Mouse (Mus musculus): Measurements from ENCODE around the gene Dcst1. TPM values are rescaled to one million over a fixed set of nuclear protein-coding genes. Genes with fewer than 3 reads are reported as not detected.

The Dcst1 gene
- total and polyA plus RNA-seq, 2 experiments from 2014 or later: 1.3 TPM; not detected in 1

DNA sequence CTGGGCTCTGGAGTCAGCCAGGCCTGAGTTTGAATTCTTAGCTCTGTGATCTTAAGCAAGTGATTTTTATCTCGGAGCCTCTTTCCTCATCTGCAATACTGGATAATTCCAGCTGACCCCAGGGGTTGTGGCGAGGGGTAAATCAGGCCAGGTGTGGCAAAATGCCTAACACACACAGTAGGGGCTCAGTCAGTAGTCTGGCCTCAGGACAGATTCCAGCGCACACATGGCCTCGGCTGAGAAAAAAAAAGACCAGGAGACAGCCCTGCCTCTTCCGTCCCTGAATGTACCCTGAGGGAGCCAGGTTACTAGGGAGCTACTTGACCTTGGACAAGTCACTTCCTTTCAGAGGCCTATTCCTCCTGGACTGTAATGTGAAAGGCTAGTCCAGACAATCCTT, 17.9 kb upstream of the Dcst1 start:
- no peak overlapping the region for H3K4me3 ChIP-seq (ENCODE audit: low read depth, low read length)
- no peaks in the 10 kb centered on the region for H3K27me3 ChIP-seq (ENCODE audit: insufficient read depth, low read length)
- no peak for DNase-seq
- no peak overlapping the region for H3K9ac ChIP-seq
- no peak for TF ChIP-seq CTCF (IDR thresholded peaks at IDR 0.05; ENCODE audit: low read depth)
- H3K27ac ChIP-seq (ENCODE audit: low read depth, low read length): no peak overlapping the region
- H3K36me3 ChIP-seq (ENCODE audit: insufficient read depth): no peaks in the 10 kb centered on the region
- H3K4me2 ChIP-seq (ENCODE audit: low read depth): no peak overlapping the region
- no peaks in the 10 kb centered on the region for H3K9me3 ChIP-seq (ENCODE audit: low read length)
- 84% methylated on average over 5 of the region's 5 CpGs for whole genome bisulfite sequencing
- no peak for ATAC-seq
- peaks cover 3% of the 10 kb centered on the region for H3K4me1 ChIP-seq (ENCODE audit: insufficient read depth)

DNA sequence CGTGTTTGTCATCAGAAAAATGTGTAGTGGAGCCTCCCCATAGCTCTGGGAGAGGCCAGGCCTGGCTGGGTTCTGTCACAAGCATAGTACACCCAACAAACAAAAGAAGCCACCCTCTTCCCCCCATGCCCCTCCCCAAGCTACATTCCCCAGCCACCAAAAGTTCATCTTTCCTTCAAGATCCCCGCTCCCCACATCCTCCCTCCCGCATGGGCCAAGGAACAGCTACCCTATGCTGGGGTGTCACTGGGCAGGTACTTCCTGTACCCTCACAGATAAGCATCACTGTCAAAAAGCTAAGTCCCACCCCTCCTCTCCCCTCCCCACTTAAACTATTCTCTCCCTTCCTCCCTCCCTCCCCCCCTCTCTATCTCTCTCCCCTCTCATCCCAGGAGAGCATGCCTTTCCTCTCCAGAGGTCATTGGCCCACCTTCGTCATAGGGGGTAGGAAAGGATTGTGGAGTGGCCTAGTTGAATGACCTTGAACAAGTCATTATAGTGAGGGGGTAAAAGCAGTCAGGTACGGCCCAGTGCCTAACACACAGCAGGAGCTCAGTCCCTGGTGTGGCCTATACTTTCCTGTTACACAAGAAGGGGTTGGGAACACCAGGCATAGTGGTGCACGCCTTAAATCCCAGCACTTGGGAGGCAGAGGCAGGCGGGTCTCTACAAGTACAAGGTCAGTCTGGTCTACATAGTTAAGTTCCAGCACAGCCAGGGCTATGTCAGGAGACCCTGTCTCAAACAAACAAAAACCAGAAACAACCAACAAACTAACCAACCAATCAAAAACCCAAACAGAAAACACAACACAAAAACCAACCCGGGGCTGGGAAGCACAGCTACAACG, 17.2 kb upstream of the Dcst1 start:
- Histone ChIP-seq H3K27ac (ENCODE audit: low read depth, low read length) (no peak overlapping the region), H3K27me3 (ENCODE audit: insufficient read depth, low read length) (no peaks in the 10 kb centered on the region), H3K9me3 (ENCODE audit: low read length) (no peaks in the 10 kb centered on the region), H3K36me3 (ENCODE audit: insufficient read depth) (no peaks in the 10 kb centered on the region), H3K4me3 (ENCODE audit: low read depth, low read length) (no peak overlapping the region), H3K4me1 (ENCODE audit: insufficient read depth) (peaks cover 4% of the 10 kb centered on the region), H3K9ac (no peak overlapping the region), H3K4me2 (ENCODE audit: low read depth) (no peak overlapping the region)
- no peak for ATAC-seq
- DNase-seq: no peak
- no peak for TF ChIP-seq CTCF (IDR thresholded peaks at IDR 0.05; ENCODE audit: low read depth)
- 87% methylated on average over 9 of the region's 9 CpGs for WGBS

DNA sequence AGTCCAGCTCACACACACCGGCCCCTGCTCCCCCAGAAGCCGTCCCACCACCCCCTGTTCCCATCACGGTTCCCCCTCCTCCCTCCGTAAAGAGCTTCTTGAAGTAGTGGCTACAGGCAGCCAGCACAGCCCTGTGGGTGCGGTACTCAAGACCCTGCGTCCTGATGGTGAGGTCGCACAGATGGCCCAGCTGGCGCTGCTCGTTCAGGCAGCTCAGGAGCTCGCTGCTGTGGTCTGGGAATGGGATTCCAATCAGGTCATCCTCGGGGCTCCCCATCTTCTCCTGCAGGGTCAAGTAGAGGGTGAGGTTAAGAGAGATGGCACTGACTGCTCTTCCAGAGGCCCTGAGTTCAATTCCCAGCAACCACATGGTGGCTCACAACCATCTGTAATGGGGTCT, 16.2 kb upstream of the Dcst1 start:
- TF ChIP-seq CTCF (IDR thresholded peaks at IDR 0.05; ENCODE audit: low read depth): no peak

DNA sequence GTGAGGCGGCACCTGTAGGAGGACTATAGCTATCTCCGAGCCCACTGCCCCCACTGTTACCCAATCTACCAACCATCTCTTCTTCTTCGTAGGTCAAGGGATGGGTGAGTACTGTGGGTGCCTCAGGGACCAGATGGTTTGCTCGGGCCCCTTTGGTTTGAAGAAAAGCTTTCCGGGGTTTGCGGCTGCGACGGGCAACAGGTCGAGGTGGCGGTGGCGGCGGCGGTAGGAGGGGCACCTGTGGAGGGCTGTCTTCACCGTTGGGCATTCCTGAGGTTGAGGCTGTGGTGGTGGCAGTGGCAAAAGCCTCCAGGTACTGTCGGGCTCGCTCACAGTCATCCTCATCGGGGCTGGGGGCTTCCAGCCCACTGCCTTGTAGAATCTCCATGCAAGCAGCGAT, 15.7 kb upstream of the Dcst1 start:
- H3K4me1 ChIP-seq (ENCODE audit: insufficient read depth): peaks cover 4% of the 10 kb centered on the region
- no peak overlapping the region for H3K4me2 ChIP-seq (ENCODE audit: low read depth)
- TF ChIP-seq CTCF (IDR thresholded peaks at IDR 0.05; ENCODE audit: low read depth): no peak
- no peaks in the 10 kb centered on the region for H3K36me3 ChIP-seq (ENCODE audit: insufficient read depth)
- DNase-seq (no peak), ATAC-seq (no peak)
- 95% methylated on average over 18 of the region's 18 CpGs for WGBS
- no peaks in the 10 kb centered on the region for H3K9me3 ChIP-seq (ENCODE audit: low read length)
- no peak overlapping the region for H3K9ac ChIP-seq
- no peaks in the 10 kb centered on the region for H3K27me3 ChIP-seq (ENCODE audit: insufficient read depth, low read length)
- no peak overlapping the region for H3K4me3 ChIP-seq (ENCODE audit: low read depth, low read length)
- no peak overlapping the region for H3K27ac ChIP-seq (ENCODE audit: low read depth, low read length)

More for the DNA sequence above, 16.2 kb upstream of the Dcst1 start:
- no peak overlapping the region for H3K4me3 ChIP-seq (ENCODE audit: low read depth, low read length)
- whole genome bisulfite sequencing: 87% methylated on average over 11 of the region's 11 CpGs
- ATAC-seq (no peak), DNase-seq (no peak)
- peaks cover 4% of the 10 kb centered on the region for H3K4me1 ChIP-seq (ENCODE audit: insufficient read depth)
- H3K9ac ChIP-seq: no peak overlapping the region
- no peaks in the 10 kb centered on the region for H3K36me3 ChIP-seq (ENCODE audit: insufficient read depth)
- no peak overlapping the region for H3K27ac ChIP-seq (ENCODE audit: low read depth, low read length)
- no peaks in the 10 kb centered on the region for H3K9me3 ChIP-seq (ENCODE audit: low read length)
- H3K27me3 ChIP-seq (ENCODE audit: insufficient read depth, low read length): no peaks in the 10 kb centered on the region
- H3K4me2 ChIP-seq (ENCODE audit: low read depth): no peak overlapping the region

DNA sequence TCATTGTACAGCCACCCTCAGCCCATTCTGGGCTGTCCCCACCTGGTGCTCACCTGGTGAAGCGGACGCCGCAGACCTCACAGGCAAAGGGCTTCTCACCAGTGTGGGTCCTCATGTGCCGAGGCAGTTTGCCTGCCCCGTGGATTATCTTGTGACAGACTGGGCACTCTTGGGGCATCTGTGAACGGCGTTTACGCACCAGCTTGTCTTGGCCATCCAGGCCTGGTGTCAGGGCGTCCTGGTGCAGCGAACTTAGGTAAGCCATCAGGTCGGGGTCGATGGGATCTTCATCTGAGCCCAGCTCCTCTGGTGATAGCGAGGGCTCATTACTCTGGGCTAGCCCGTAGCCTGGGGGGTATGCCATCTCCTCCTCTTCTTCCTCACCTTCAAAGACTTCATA, 15.2 kb upstream of the Dcst1 start:
- Histone ChIP-seq H3K4me3 (ENCODE audit: low read depth, low read length) (no peak overlapping the region), H3K27ac (ENCODE audit: low read depth, low read length) (no peak overlapping the region), H3K27me3 (ENCODE audit: insufficient read depth, low read length) (no peaks in the 10 kb centered on the region), H3K9ac (no peak overlapping the region), H3K36me3 (ENCODE audit: insufficient read depth) (no peaks in the 10 kb centered on the region), H3K4me2 (ENCODE audit: low read depth) (no peak overlapping the region), H3K4me1 (ENCODE audit: insufficient read depth) (peaks cover 4% of the 10 kb centered on the region), H3K9me3 (ENCODE audit: low read length) (no peaks in the 10 kb centered on the region)
- ATAC-seq: no peak
- no peak for TF ChIP-seq CTCF (IDR thresholded peaks at IDR 0.05; ENCODE audit: low read depth)
- WGBS: 93% methylated on average over 14 of the region's 14 CpGs
- DNase-seq: no peak

DNA sequence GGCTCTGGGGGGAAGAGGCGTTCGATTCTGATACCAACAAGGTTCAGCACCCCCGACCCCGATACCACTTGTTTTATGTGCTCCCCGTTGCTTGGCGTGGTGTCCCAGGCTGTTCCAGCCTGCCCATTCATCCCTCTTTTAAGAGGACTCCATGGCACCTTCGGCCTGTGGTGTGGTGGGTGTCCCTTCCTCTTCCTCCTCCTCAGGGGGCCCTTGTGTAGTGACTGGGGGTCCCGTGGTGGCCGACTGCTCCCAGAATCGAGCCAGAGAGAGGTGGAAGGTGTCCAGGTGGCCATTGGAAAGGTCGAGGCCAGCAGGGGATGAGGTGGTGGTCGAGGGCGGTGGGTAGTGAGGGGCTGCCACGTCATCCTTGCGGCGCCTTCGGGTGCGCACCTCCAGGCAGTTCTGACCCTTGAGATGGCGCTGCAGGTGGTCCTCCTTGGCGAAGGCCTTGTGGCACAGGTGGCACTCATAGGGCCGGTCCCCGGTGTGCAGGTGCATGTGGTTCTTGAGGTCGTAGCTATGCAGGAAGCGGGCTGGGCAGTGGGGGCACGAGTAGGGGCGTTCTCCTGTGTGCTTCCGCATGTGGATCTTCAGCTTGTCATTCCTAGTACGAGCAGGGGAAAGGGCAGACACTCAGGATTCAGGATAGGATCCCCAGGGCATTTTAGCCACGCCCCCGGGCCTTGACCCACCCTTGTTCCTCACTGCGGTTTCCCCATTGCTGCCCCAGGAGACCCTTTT, 14.5 kb upstream of the Dcst1 start:
- DNase-seq: no peak
- Histone ChIP-seq H3K36me3 (ENCODE audit: insufficient read depth) (no peaks in the 10 kb centered on the region), H3K9ac (no peak overlapping the region), H3K27ac (ENCODE audit: low read depth, low read length) (no peak overlapping the region), H3K4me3 (ENCODE audit: low read depth, low read length) (no peak overlapping the region), H3K27me3 (ENCODE audit: insufficient read depth, low read length) (no peaks in the 10 kb centered on the region), H3K9me3 (ENCODE audit: low read length) (no peaks in the 10 kb centered on the region), H3K4me2 (ENCODE audit: low read depth) (no peak overlapping the region), H3K4me1 (ENCODE audit: insufficient read depth) (peaks cover 4% of the 10 kb centered on the region)
- no peak for ATAC-seq
- no peak for TF ChIP-seq CTCF (IDR thresholded peaks at IDR 0.05; ENCODE audit: low read depth)
- 89% methylated on average over 31 of the region's 31 CpGs for WGBS

Data from forebrain, postnatal 0 days (tissue).